Mouse (Mus musculus): ENCODE measurements around the gene Klhl12.

DNA sequence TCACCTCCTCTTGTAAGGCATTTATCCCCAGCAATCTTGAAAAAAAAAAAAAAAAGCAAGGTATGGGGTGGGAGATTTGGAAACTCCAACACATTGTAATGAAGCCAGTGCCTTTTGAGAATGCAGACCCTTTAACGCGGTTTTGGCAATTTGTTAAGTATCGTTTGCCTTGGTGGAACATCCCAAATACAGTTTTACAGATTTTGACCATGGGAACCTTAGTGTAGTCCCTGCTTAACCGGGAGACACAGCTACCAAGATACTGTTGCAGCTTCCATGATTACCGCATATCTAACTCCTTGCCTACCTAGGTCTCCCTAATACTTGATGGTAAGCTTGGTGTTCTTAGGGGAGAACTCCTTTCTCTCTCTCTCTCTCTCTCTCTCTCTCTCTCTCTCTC is 729 bp downstream of the Klhl12 start:
- TF ChIP-seq CTCF (IDR thresholded peaks at IDR 0.05; ENCODE audit: borderline replicate concordance, control insufficient read depth, extremely low read depth, insufficient read depth, low read length, poor library complexity): no peak
- no peak for TF ChIP-seq POLR2A (IDR thresholded peaks at IDR 0.05; ENCODE audit: control insufficient read depth, extremely low read depth, insufficient read depth, low read length, poor library complexity)

Measured in thymus, adult 2 months (tissue).